Mouse (Mus musculus): ENCODE results near the gene D2hgdh.

GRCm38 (mm10) chr1:93837335-93837734 lies 12.6 kb downstream of the D2hgdh start:
- TF ChIP-seq CTCF (IDR thresholded peaks at IDR 0.05; ENCODE audit: extremely low read depth, insufficient read depth, low read length) (no peak), POLR2A (IDR thresholded peaks at IDR 0.05; ENCODE audit: extremely low read depth, insufficient read depth, low read length) (no peak)
